Mouse (Mus musculus) forebrain, embryonic 13.5 days (tissue): ENCODE results near the gene Asb1. TPM values are rescaled to one million over a fixed set of nuclear protein-coding genes. Genes with fewer than 3 reads are reported as not detected.
A peak's percentile ranks its signal among the peaks of the same experiment; 100 is the strongest.

Experiments used
- ATAC-seq: fragments of 200-750 bp; cut with Nextera tagmentation; 2 replicates; pipeline ENCODE4 v1.8.0; 2017
- H3K27ac ChIP-seq: fragments of 300-500 bp; sonication (generic); 2 replicates; pipeline ENCODE4 v1.5.1; 2015; ENCODE audit warnings: inconsistent platforms, mild to moderate bottlenecking, moderate library complexity
- H3K27me3 ChIP-seq: fragments of 300-500 bp; sonication (generic); 2 replicates; pipeline ENCODE4 v1.6.1; 2015; ENCODE audit warnings: mild to moderate bottlenecking, inconsistent platforms
- H3K36me3 ChIP-seq: fragments of 300-500 bp; sonication (generic); 2 replicates; pipeline ENCODE4 v1.6.1; 2015; ENCODE audit warnings: mild to moderate bottlenecking, inconsistent platforms; ENCODE audit not compliant: poor library complexity, severe bottlenecking
- H3K4me1 ChIP-seq: fragments of 300-500 bp; sonication (generic); 2 replicates; pipeline ENCODE4 v1.6.1; 2015; ENCODE audit warnings: inconsistent platforms
- H3K4me2 ChIP-seq: fragments of 300-500 bp; sonication (generic); 2 replicates; pipeline ENCODE4 v1.6.1; 2015; ENCODE audit warnings: inconsistent platforms, mild to moderate bottlenecking, moderate library complexity
- H3K4me3 ChIP-seq: fragments of 300-500 bp; sonication (generic); 2 replicates; pipeline ENCODE4 v1.5.1; 2015; ENCODE audit warnings: mild to moderate bottlenecking, inconsistent platforms
- H3K9ac ChIP-seq: fragments of 300-500 bp; sonication (generic); 2 replicates; pipeline ENCODE4 v1.6.1; 2015; ENCODE audit warnings: mild to moderate bottlenecking, inconsistent platforms
- H3K9me3 ChIP-seq: fragments of 300-500 bp; sonication (generic); replicated peaks from 2 replicates; pipeline ENCODE4 v1.6.1; 2016; ENCODE audit warnings: inconsistent platforms
- WGBS: fragments of 180-500 bp; shearing (Covaris S2); methylation state at CpG from one replicate; pipeline ENCODE4 v1.1.7; 2015; 5-methylcytosine and 5-hydroxymethylcytosine counted together
- polyA plus RNA-seq: library from polyadenylated mRNA; unstranded; fragments of >200 nt; fragmentation: Nextera tagmentation; extraction: Ambion mirVana; gene quantifications from 2 replicates; pipeline ENCODE4 v1.2.1, GENCODE M21; 2015

Asb1 gene
- polyA plus RNA-seq, 1 experiment from 2014 or later = 11.0 TPM

- Histone ChIP-seq H3K4me3 (no peak overlapping the region), H3K27me3 (peaks cover 7% of the 10 kb centered on the region; the same call in 1 of the 2 replicates), H3K27ac (no peak overlapping the region), H3K4me1 (no peaks in the 10 kb centered on the region), H3K4me2 (no peak overlapping the region), H3K9me3 (no peaks in the 10 kb centered on the region), H3K9ac (no peak overlapping the region), H3K36me3 (peaks cover 29% of the 10 kb centered on the region)
- WGBS = 92% methylated on average over 4 of the region's 4 CpGs
- no peak for ATAC-seq
Observed at GRCm38 (mm10) chr1:91532243-91532642, 8.1 kb upstream of the Asb1 start.

- Histone ChIP-seq H3K36me3 (peaks cover 23% of the 10 kb centered on the region), H3K4me3 (no peak overlapping the region), H3K9me3 (no peaks in the 10 kb centered on the region), H3K9ac (no peak overlapping the region), H3K27me3 (peaks cover 11% of the 10 kb centered on the region), H3K4me1 (no peaks in the 10 kb centered on the region), H3K4me2 (no peak overlapping the region), H3K27ac (no peak overlapping the region)
- 93% methylated on average over 5 of the region's 5 CpGs for WGBS
- ATAC-seq = no peak
Observed at GRCm38 (mm10) chr1:91532892-91533291, 7.5 kb upstream of the Asb1 start.

DNA sequence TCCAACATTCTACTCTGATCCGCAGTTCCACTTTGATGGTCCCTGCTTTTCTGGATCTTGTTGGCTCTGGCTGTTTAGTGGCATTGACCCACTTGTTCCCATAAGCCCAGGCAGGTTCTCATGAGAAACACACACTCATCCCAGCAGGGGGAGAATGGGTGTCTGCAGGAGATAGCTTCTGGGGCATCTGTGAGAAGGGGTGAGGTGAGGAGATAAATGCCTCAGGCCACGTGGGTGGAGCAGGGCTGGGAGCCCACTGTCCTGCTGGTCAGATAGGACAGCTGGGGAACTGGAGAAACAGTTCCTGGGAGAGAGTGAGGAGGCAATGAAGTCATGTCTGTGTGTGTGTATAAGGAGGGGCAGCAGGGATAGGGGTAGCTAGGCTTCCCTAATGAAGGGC is 6.9 kb upstream of the Asb1 start:
- Histone ChIP-seq H3K36me3 (peaks cover 17% of the 10 kb centered on the region), H3K4me2 (no peak overlapping the region), H3K4me1 (no peaks in the 10 kb centered on the region), H3K9ac (no peak overlapping the region), H3K27ac (no peak overlapping the region), H3K4me3 (no peak overlapping the region), H3K9me3 (no peaks in the 10 kb centered on the region), H3K27me3 (peaks cover 16% of the 10 kb centered on the region)
- ATAC-seq = no peak
- WGBS = 71% methylated on average over 2 of the region's 2 CpGs

- H3K4me3 ChIP-seq = no peak overlapping the region
- ATAC-seq = no peak
- peaks cover 22% of the 10 kb centered on the region for H3K27me3 ChIP-seq
- H3K9ac ChIP-seq = no peak overlapping the region
- H3K9me3 ChIP-seq = no peaks in the 10 kb centered on the region
- no peak overlapping the region for H3K27ac ChIP-seq
- peaks cover 13% of the 10 kb centered on the region; the same call in 1 of the 2 replicates for H3K36me3 ChIP-seq
- WGBS = 81% methylated on average over 19 of the region's 19 CpGs
- H3K4me2 ChIP-seq = no peak overlapping the region
- no peaks in the 10 kb centered on the region for H3K4me1 ChIP-seq
Observed at GRCm38 (mm10) chr1:91533961-91534723, 6.2 kb upstream of the Asb1 start.

DNA sequence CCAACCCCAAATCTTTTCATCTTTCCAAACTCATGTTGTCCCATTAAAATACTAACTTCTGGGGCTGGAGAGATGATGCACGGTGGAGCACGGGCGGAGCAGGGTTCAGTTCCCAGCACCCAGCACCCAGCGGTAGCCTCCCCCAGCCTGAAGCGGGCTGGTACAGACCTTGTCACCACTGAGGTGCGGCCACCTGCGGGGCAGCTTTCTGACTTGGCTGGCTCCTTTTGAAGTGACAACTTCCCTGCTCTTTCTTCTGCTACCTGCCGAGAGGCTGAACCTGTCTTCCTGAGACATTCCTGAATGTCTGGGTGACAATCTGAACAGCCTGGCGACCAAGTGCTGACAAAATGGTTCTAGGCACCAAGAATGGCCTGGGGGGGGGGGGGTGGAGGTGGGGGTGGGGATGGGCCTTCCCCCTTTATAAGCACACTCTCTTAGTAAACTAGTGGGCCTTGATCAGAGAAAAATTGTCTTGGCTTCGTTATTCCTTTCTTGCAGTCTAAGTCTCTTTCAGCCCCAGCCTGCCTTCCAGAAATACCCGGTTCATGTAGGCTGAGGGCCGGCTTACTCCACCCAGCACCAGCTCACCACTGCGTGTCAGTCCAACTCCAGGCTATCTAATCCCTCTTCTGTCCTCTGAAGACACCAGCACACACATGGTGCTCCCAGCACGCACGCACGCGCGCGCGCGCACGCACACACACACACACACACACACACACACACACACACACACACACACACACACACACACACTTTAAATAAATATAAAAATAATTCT is 2.4 kb upstream of the Asb1 start:
- Histone ChIP-seq H3K4me2 (no peak overlapping the region), H3K36me3 (0 out of 2 replicates have a peak, but pooled peaks cover 3% of the 10 kb centered on the region), H3K9ac (no peak overlapping the region), H3K27me3 (peaks cover 30% of the 10 kb centered on the region), H3K27ac (no peak overlapping the region), H3K9me3 (no peaks in the 10 kb centered on the region), H3K4me1 (peaks cover 21% of the 10 kb centered on the region), H3K4me3 (no peak overlapping the region)
- 20% methylated on average over 15 of the region's 22 CpGs for WGBS
- no peak for ATAC-seq

DNA sequence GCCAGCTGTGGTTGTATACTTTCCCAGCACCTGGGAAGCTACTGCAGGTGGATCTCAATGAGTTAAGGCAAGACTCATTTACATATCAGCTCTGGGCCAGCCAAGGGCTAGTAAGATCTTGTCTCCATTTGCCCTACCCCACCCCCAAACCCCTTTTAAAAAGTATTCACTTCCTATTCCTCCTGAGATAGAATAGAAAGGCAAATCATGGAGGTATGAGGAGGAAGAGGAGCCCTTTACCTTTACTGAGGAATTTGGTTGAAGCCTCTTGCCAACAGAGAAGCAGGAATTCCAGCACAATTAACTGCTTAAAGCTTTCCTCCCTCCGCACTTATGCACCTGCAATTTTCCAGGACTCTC is 1.8 kb upstream of the Asb1 start:
- peaks cover 30% of the 10 kb centered on the region for H3K27me3 ChIP-seq
- H3K9me3 ChIP-seq = no peaks in the 10 kb centered on the region
- H3K4me1 ChIP-seq = peaks cover 21% of the 10 kb centered on the region
- no peak for ATAC-seq
- WGBS = 63% methylated on average over 1 of the region's 1 CpGs
- H3K4me3 ChIP-seq = no peak overlapping the region
- H3K27ac ChIP-seq = no peak overlapping the region
- no peak overlapping the region for H3K4me2 ChIP-seq
- 0 out of 2 replicates have a peak, but pooled peaks cover 3% of the 10 kb centered on the region for H3K36me3 ChIP-seq
- no peak overlapping the region for H3K9ac ChIP-seq

DNA sequence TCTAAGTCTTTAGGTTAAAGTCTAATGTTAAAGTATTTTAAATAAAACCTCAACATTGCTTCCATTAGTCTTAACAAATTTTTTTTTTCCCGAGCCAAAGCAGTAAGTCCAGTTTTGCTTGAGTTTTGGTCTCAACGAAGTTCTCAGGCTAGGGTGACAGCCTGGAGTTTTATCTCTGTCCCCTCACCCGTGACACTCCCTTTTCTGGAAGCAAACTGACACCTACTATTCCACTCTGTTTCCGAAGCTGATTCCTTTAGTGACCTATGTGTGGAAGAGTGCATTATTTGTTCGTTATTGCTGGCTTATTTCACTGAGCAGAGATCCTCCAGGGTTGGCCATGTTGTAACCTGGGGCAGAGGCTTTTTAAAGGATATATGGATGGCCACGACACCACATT is 1.1 kb upstream of the Asb1 start:
- H3K4me3 ChIP-seq = peak overlapping the region; percentile 88; the same call in 1 of the 2 replicates
- H3K4me1 ChIP-seq = peaks cover 21% of the 10 kb centered on the region
- no peak overlapping the region for H3K9ac ChIP-seq
- peaks cover 2% of the 10 kb centered on the region; the same call in 1 of the 2 replicates for H3K36me3 ChIP-seq
- no peaks in the 10 kb centered on the region for H3K9me3 ChIP-seq
- no peak for ATAC-seq
- H3K4me2 ChIP-seq = peak overlapping the region; percentile 99
- H3K27me3 ChIP-seq = peaks cover 30% of the 10 kb centered on the region
- no peak overlapping the region for H3K27ac ChIP-seq
- WGBS = 33% methylated on average over 6 of the region's 6 CpGs

GRCm38 (mm10) chr1:91539704-91540270 is 557 bp upstream of the Asb1 start:
- peaks cover 30% of the 10 kb centered on the region for H3K27me3 ChIP-seq
- H3K27ac ChIP-seq = no peak overlapping the region
- ATAC-seq = no peak; the same call in none of the 2 replicates
- no peaks in the 10 kb centered on the region for H3K9me3 ChIP-seq
- peaks cover 21% of the 10 kb centered on the region for H3K4me1 ChIP-seq
- H3K4me2 ChIP-seq = peak overlapping the region; percentile 99
- 1% methylated on average over 22 of the region's 22 CpGs for WGBS
- peaks cover 7% of the 10 kb centered on the region for H3K36me3 ChIP-seq
- peak overlapping the region; percentile 88 for H3K4me3 ChIP-seq
- peak overlapping the region; percentile 90 for H3K9ac ChIP-seq

DNA sequence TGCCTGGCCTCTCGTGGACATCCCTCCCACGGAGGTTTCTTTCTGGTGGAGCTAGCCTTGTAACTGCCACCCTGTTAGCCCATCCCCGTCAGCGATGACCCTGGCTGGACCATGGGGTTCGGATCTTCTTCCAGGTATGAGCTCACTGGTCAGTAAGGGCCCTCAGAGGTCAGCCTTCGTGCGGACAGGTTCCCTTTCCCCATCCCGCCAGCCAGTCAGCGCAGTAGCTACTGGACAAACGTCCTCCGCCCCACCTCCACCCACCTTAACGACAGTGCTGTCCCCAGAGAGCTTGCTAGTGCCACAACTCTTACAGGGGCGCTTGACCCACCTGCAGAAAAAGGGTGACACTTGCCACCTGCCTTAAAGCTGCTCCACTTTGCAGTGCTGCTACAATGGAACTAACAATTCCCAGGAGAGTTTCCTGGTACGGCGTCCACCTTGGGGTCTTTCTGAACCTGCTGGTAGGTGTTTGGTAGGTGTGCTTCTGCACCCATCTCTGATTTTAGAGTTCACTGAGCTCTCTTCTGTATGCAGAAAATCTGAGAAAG is 773 bp downstream of the Asb1 start:
- Histone ChIP-seq H3K36me3 (peaks cover 16% of the 10 kb centered on the region), H3K9ac (peak overlapping the region; percentile 90), H3K27me3 (peaks cover 28% of the 10 kb centered on the region), H3K9me3 (no peaks in the 10 kb centered on the region), H3K4me2 (peak overlapping the region; percentile 99), H3K27ac (0 out of 2 replicates have a peak overlapping the region, but pooled peaks have one; percentile 35), H3K4me1 (peaks cover 21% of the 10 kb centered on the region), H3K4me3 (peak overlapping the region; percentile 88)
- no peak for ATAC-seq
- 14% methylated on average over 15 of the region's 15 CpGs for WGBS

- Histone ChIP-seq H3K9ac (no peak overlapping the region), H3K27me3 (peaks cover 9% of the 10 kb centered on the region), H3K4me3 (no peak overlapping the region), H3K27ac (no peak overlapping the region), H3K36me3 (peaks cover 30% of the 10 kb centered on the region), H3K9me3 (no peaks in the 10 kb centered on the region), H3K4me1 (peaks cover 28% of the 10 kb centered on the region), H3K4me2 (no peak overlapping the region)
- 83% methylated on average over 4 of the region's 4 CpGs for WGBS
- ATAC-seq = no peak
Observed at GRCm38 (mm10) chr1:91543974-91544373, 3.6 kb downstream of the Asb1 start.

GRCm38 (mm10) chr1:91545226-91545625 is 4.9 kb downstream of the Asb1 start:
- peaks cover 35% of the 10 kb centered on the region for H3K36me3 ChIP-seq
- no peak overlapping the region for H3K9ac ChIP-seq
- H3K4me2 ChIP-seq = no peak overlapping the region
- no peak overlapping the region for H3K27ac ChIP-seq
- H3K27me3 ChIP-seq = no peaks in the 10 kb centered on the region
- no peak overlapping the region for H3K4me3 ChIP-seq
- no peaks in the 10 kb centered on the region for H3K9me3 ChIP-seq
- no peak for ATAC-seq
- WGBS = 94% methylated on average over 1 of the region's 1 CpGs
- peaks cover 22% of the 10 kb centered on the region for H3K4me1 ChIP-seq

DNA sequence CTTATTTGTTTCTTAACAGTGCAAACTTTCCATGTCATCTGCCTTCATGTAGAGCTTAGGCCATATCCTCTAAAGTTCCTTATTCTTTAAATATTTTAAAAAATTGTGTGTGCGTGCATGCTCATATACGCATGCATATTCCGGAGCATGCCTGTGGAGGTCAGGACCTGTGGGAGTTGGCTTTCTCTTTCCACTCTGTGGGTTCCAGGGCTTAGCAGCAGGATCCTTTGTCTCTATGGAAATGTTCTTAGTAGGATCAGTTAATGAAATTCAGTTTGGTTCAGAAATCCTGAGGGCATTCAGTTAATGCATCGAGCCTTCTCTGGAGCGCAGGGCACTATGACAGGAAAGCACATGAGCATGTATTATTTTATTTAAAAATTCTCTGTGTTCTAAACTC is 7.2 kb downstream of the Asb1 start:
- ATAC-seq = peak; percentile 13; the same call in 1 of the 2 replicates
- H3K4me1 ChIP-seq = peaks cover 7% of the 10 kb centered on the region
- no peak overlapping the region for H3K4me2 ChIP-seq
- H3K27ac ChIP-seq = no peak overlapping the region
- 39% methylated on average over 5 of the region's 5 CpGs for WGBS
- H3K4me3 ChIP-seq = no peak overlapping the region
- H3K9ac ChIP-seq = no peak overlapping the region
- H3K9me3 ChIP-seq = no peaks in the 10 kb centered on the region
- peaks cover 45% of the 10 kb centered on the region for H3K36me3 ChIP-seq
- no peaks in the 10 kb centered on the region for H3K27me3 ChIP-seq
